Mouse (Mus musculus): ENCODE data around the gene Acsf3. TPM values are rescaled to one million over a fixed set of nuclear protein-coding genes. Genes with fewer than 3 reads are reported as not detected.

The Acsf3 gene
- polyA plus RNA-seq, 1 experiment: 21.8 TPM

DNA sequence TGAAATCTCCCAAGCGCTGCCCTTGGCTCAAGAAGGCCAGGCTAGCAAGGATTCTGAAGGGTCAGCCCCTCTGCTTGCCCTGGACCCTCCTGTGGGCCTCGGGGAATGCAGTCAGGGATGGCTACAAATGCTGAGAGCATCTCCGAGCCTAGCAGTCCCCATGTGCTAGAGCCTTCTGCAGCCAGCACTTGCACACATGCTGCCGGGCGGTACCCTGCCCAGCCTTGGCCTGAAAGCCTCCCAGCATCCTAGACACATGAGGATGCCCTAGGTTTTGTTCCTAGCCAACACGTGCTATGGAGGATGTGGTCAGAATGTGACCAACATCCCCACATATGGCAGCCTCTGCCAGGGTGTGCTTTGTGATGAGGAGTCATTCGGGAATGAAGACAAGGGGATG, 79.1 kb downstream of the Acsf3 start:
- Histone ChIP-seq H3K4me3 (ENCODE audit: insufficient read depth, low read length) (no peak overlapping the region), H3K4me1 (ENCODE audit: control insufficient read depth, insufficient read depth, low read length) (no peaks in the 10 kb centered on the region), H3K27ac (ENCODE audit: insufficient read depth, low read length) (no peak overlapping the region)
- TF ChIP-seq POLR2A (IDR thresholded peaks at IDR 0.05; ENCODE audit: extremely low read depth, insufficient read depth, low read length): no peak
- TF ChIP-seq CTCF (IDR thresholded peaks at IDR 0.05; ENCODE audit: extremely low read depth, insufficient read depth, low read length): no peak

DNA sequence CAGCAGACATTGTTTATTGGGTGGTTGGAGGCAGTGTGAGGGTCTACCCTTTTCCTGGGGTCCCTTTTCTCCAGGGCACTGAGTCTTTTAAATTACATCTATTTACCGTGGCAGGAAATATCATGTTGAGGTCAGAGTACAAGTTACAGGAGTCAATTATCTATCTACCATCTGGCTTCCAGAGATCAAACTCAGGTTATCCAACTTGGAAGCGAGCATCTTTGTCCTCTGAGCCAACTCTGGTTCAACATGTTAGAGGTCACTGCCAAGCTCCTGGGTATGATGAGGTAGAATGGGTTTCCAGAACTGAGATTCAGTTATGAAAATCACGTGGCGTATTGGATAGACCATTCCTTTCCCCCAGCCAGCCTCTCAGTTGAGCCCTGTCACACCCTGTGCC, 79.8 kb downstream of the Acsf3 start:
- Histone ChIP-seq H3K4me3 (ENCODE audit: insufficient read depth, low read length) (no peak overlapping the region), H3K27ac (ENCODE audit: insufficient read depth, low read length) (no peak overlapping the region)
- TF ChIP-seq POLR2A (IDR thresholded peaks at IDR 0.05; ENCODE audit: extremely low read depth, insufficient read depth, low read length) (no peak), CTCF (IDR thresholded peaks at IDR 0.05; ENCODE audit: extremely low read depth, insufficient read depth, low read length) (no peak)

DNA sequence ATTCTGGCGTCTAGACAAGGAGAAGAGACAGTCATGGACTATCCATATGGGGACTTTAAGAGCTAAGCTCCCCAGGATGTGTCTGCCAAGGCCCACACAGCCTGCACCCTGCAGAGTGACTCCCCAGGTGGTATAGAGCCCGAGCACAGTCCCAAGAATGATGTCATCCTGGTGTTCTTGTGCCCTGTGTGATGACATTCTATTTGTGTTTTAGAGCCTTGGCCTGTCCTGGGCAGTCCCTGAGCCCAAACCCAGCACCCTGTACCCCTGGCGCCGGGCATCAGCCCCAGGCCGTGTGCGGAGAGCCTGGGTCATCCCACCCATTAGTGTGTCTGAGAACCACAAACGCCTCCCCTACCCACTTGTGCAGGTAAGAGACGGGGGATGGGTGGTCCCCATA, 81.0 kb downstream of the Acsf3 start:
- H3K4me1 ChIP-seq (ENCODE audit: control insufficient read depth, insufficient read depth, low read length): no peaks in the 10 kb centered on the region
- no peak overlapping the region for H3K4me3 ChIP-seq (ENCODE audit: insufficient read depth, low read length)
- H3K27ac ChIP-seq (ENCODE audit: insufficient read depth, low read length): no peak overlapping the region
- TF ChIP-seq CTCF (IDR thresholded peaks at IDR 0.05; ENCODE audit: extremely low read depth, insufficient read depth, low read length): no peak
- TF ChIP-seq POLR2A (IDR thresholded peaks at IDR 0.05; ENCODE audit: extremely low read depth, insufficient read depth, low read length): no peak

More for the DNA sequence above, 79.8 kb downstream of the Acsf3 start:
- no peaks in the 10 kb centered on the region for H3K4me1 ChIP-seq (ENCODE audit: control insufficient read depth, insufficient read depth, low read length)

DNA sequence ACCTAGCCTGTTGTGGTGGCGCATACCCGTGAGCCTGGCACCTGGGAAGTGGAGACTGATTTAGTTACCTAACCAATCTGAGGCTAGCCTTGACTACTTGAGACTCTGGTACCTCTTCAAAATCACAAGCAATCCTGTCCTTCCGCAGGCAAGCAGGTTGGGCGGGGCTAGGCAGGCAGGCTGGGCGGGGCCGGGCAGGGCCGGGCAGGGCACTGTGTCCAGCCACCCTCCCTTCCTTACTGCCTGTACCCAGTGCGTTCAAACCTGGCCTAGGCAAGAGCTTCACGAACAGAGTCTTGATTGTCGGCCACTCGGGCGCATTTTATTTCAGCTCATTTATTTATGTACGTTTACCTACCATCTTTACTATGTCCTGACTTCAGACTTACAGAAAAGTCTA, 84.6 kb downstream of the Acsf3 start:
- Histone ChIP-seq H3K4me1 (ENCODE audit: control insufficient read depth, insufficient read depth, low read length) (no peaks in the 10 kb centered on the region), H3K4me3 (ENCODE audit: insufficient read depth, low read length) (no peak overlapping the region), H3K27ac (ENCODE audit: insufficient read depth, low read length) (no peak overlapping the region)
- TF ChIP-seq POLR2A (IDR thresholded peaks at IDR 0.05; ENCODE audit: extremely low read depth, insufficient read depth, low read length) (no peak), CTCF (IDR thresholded peaks at IDR 0.05; ENCODE audit: extremely low read depth, insufficient read depth, low read length) (no peak)

DNA sequence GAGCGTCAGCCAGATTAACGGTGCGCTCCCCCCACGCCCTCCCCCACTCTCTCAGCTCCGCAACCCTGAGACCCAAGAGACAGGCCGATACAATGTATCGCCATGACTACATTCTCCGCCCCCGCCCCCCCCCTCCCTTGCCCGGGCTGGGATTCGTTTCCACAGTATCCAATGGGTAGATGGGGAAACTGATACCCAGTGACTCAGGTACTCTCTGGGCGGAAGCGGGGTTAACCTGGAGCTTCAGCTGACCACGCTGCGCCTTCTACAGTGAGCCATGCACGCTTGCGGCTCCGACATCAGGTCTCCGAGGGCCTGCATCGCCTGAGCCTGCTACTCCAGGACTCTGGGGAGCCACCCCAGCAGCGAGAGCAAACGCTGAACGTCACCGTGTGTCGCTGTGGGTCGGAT, 89.4 kb downstream of the Acsf3 start:
- TF ChIP-seq POLR2A (IDR thresholded peaks at IDR 0.05; ENCODE audit: extremely low read depth, insufficient read depth, low read length) (no peak), CTCF (IDR thresholded peaks at IDR 0.05; ENCODE audit: extremely low read depth, insufficient read depth, low read length) (no peak)
- no peak overlapping the region for H3K27ac ChIP-seq (ENCODE audit: insufficient read depth, low read length)
- no peaks in the 10 kb centered on the region for H3K4me1 ChIP-seq (ENCODE audit: control insufficient read depth, insufficient read depth, low read length)
- peak overlapping the region; percentile 36 for H3K4me3 ChIP-seq (ENCODE audit: insufficient read depth, low read length)

DNA sequence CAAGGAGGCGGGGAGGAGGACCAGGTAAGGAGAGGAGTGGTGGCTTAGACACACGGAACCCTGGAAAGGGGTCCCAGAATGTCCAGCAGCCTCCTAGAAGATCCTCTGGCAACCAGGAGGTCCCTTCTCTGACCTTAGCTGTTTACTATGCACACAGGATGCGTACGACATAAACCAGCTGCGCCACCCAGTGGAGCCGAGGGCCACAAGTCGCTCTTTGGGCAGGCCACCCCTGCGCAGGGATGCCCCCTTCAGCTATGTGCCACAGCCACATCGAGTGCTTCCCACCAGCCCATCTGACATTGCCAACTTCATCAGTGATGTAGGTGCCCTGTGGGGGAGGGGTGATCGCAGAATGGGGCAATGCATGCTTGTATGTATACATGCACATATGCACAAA, 90.2 kb downstream of the Acsf3 start:
- TF ChIP-seq CTCF (IDR thresholded peaks at IDR 0.05; ENCODE audit: extremely low read depth, insufficient read depth, low read length) (0 out of 2 replicates have a peak, but pooled peaks have one; percentile 15), POLR2A (IDR thresholded peaks at IDR 0.05; ENCODE audit: extremely low read depth, insufficient read depth, low read length) (no peak)
- Histone ChIP-seq H3K4me1 (ENCODE audit: control insufficient read depth, insufficient read depth, low read length) (no peaks in the 10 kb centered on the region), H3K27ac (ENCODE audit: insufficient read depth, low read length) (no peak overlapping the region), H3K4me3 (ENCODE audit: insufficient read depth, low read length) (peak overlapping the region; percentile 36)

DNA sequence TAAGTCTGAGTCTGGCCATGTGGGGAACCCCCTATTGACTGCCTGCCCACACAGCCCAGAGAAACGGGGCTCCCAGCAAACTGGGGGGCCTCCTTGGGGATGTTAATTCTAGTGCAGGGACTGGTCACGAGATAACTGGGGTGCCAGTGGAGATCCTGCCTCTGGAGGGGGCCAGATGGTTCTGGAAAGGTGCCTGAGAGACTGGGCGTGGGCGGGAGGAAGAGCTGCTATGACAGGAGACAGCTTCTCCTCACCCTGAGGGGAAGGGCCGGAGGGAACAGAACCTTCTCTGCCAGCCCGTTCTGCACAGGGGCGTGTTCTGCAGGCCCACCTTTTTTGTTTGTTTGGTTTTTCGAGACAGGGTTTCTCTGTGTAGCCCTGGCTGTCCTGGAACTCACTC, 90.9 kb downstream of the Acsf3 start:
- TF ChIP-seq POLR2A (IDR thresholded peaks at IDR 0.05; ENCODE audit: extremely low read depth, insufficient read depth, low read length): no peak
- Histone ChIP-seq H3K4me1 (ENCODE audit: control insufficient read depth, insufficient read depth, low read length) (no peaks in the 10 kb centered on the region), H3K27ac (ENCODE audit: insufficient read depth, low read length) (no peak overlapping the region), H3K4me3 (ENCODE audit: insufficient read depth, low read length) (no peak overlapping the region)

Other genes with a start within 250 kb of the Acsf3 start
- 7.6 and 7.7 TPM in 2 replicates for gene Piezo1, start 224.2 kb upstream of the Acsf3 start, polyA plus RNA-seq (2012; rRNA removed)
- gene Cdt1, start 207.5 kb upstream of the Acsf3 start, polyA plus RNA-seq (2012; rRNA removed): 2.8 and 3.2 TPM in 2 replicates
- 60.1 and 61.0 TPM in 2 replicates for gene Aprt, start 198.6 kb upstream of the Acsf3 start, polyA plus RNA-seq (2012; rRNA removed)
- gene Galns, start 164.0 kb upstream of the Acsf3 start, polyA plus RNA-seq (2012; rRNA removed): 7.2 and 8.8 TPM in 2 replicates
- 133 and 157 TPM in 2 replicates for gene Trappc2l, start 163.8 kb upstream of the Acsf3 start, polyA plus RNA-seq (2012; rRNA removed)
- not detected in 2 replicates for gene Pabpn1l, start 152.7 kb upstream of the Acsf3 start, polyA plus RNA-seq (2012; rRNA removed)
- gene Cbfa2t3, start 76.4 kb upstream of the Acsf3 start, polyA plus RNA-seq (2012; rRNA removed): 8.6 and 9.1 TPM in 2 replicates
- gene Cdh15, start 72.5 kb downstream of the Acsf3 start, polyA plus RNA-seq (2012; rRNA removed): 1.1 and 1.2 TPM in 2 replicates

Data from cortical plate, adult 2 months (tissue).